Mouse (Mus musculus): ENCODE measurements around the gene Helb. TPM values are rescaled to one million over a fixed set of nuclear protein-coding genes. Genes with fewer than 3 reads are reported as not detected.

Gene Helb
- polyA plus RNA-seq (2012) = 1.0 and 1.5 TPM in 2 replicates

- Histone ChIP-seq H3K4me1 (ENCODE audit: control insufficient read depth) (peaks cover 24% of the 10 kb centered on the region), H3K36me3 (ENCODE audit: control insufficient read depth) (peaks cover 37% of the 10 kb centered on the region), H3K27me3 (ENCODE audit: control insufficient read depth) (no peaks in the 10 kb centered on the region), H3K4me3 (replicated peaks) (peak within 1 kb of the TSS; percentile 68), H3K9me3 (ENCODE audit: control insufficient read depth, low read length) (no peaks in the 10 kb centered on the region)
- TF ChIP-seq TAL1 (IDR thresholded peaks at IDR 0.05; ENCODE audit: low read length) = no peak
- TF ChIP-seq GATA1 (IDR thresholded peaks at IDR 0.05; ENCODE audit: low read length) = no peak
These were observed at the start of gene Helb for GRCm38 (mm10) chr10:120112507-120113396. Gene Helb (minus strand): TSS chr10:120112987.

- TF ChIP-seq GATA1 (IDR thresholded peaks at IDR 0.05; ENCODE audit: low read length) = no peak
- TF ChIP-seq TAL1 (IDR thresholded peaks at IDR 0.05; ENCODE audit: low read length) = no peak
- Histone ChIP-seq H3K36me3 (ENCODE audit: control insufficient read depth) (no peaks in the 10 kb centered on the region), H3K4me3 (replicated peaks) (no peak overlapping the region)
These were observed 47.7 kb upstream of the Helb start for GRCm38 (mm10) chr10:120160533-120160932.

GRCm38 (mm10) chr10:120153911-120154310, 41.1 kb upstream of the Helb start:
- Histone ChIP-seq H3K9me3 (ENCODE audit: control insufficient read depth, low read length) (peaks cover 2% of the 10 kb centered on the region; the same call in 1 of the 2 replicates), H3K36me3 (ENCODE audit: control insufficient read depth) (no peaks in the 10 kb centered on the region), H3K4me1 (ENCODE audit: control insufficient read depth) (no peaks in the 10 kb centered on the region), H3K27me3 (ENCODE audit: control insufficient read depth) (no peaks in the 10 kb centered on the region), H3K4me3 (replicated peaks) (no peak overlapping the region)
- no peak for TF ChIP-seq TAL1 (IDR thresholded peaks at IDR 0.05; ENCODE audit: low read length)
- TF ChIP-seq GATA1 (IDR thresholded peaks at IDR 0.05; ENCODE audit: low read length) = no peak

More at GRCm38 (mm10) chr10:120160533-120160932, 47.7 kb upstream of the Helb start:
- H3K4me1 ChIP-seq (ENCODE audit: control insufficient read depth) = no peaks in the 10 kb centered on the region
- H3K9me3 ChIP-seq (ENCODE audit: control insufficient read depth, low read length) = no peaks in the 10 kb centered on the region
- no peaks in the 10 kb centered on the region for H3K27me3 ChIP-seq (ENCODE audit: control insufficient read depth)

- Histone ChIP-seq H3K36me3 (ENCODE audit: control insufficient read depth) (no peaks in the 10 kb centered on the region), H3K9me3 (ENCODE audit: control insufficient read depth, low read length) (peaks cover 2% of the 10 kb centered on the region; the same call in 1 of the 2 replicates), H3K27me3 (ENCODE audit: control insufficient read depth) (no peaks in the 10 kb centered on the region), H3K4me3 (replicated peaks) (no peak overlapping the region), H3K4me1 (ENCODE audit: control insufficient read depth) (no peaks in the 10 kb centered on the region)
- TF ChIP-seq GATA1 (IDR thresholded peaks at IDR 0.05; ENCODE audit: low read length) = no peak
- TF ChIP-seq TAL1 (IDR thresholded peaks at IDR 0.05; ENCODE audit: low read length) = no peak
These were observed 38.9 kb upstream of the Helb start for GRCm38 (mm10) chr10:120151672-120152071.

- no peaks in the 10 kb centered on the region for H3K4me1 ChIP-seq (ENCODE audit: control insufficient read depth)
- no peaks in the 10 kb centered on the region for H3K36me3 ChIP-seq (ENCODE audit: control insufficient read depth)
- H3K4me3 ChIP-seq (replicated peaks) = no peak overlapping the region
- TF ChIP-seq GATA1 (IDR thresholded peaks at IDR 0.05; ENCODE audit: low read length) = no peak
- no peak for TF ChIP-seq TAL1 (IDR thresholded peaks at IDR 0.05; ENCODE audit: low read length)
- H3K27me3 ChIP-seq (ENCODE audit: control insufficient read depth) = no peaks in the 10 kb centered on the region
- no peaks in the 10 kb centered on the region for H3K9me3 ChIP-seq (ENCODE audit: control insufficient read depth, low read length)
These were observed 28.2 kb upstream of the Helb start for GRCm38 (mm10) chr10:120140916-120141516.

GRCm38 (mm10) chr10:120140193-120140592, 27.4 kb upstream of the Helb start:
- TF ChIP-seq TAL1 (IDR thresholded peaks at IDR 0.05; ENCODE audit: low read length) (no peak), GATA1 (IDR thresholded peaks at IDR 0.05; ENCODE audit: low read length) (no peak)
- no peak overlapping the region for H3K4me3 ChIP-seq (replicated peaks)
- no peaks in the 10 kb centered on the region for H3K27me3 ChIP-seq (ENCODE audit: control insufficient read depth)
- H3K4me1 ChIP-seq (ENCODE audit: control insufficient read depth) = no peaks in the 10 kb centered on the region
- no peaks in the 10 kb centered on the region for H3K36me3 ChIP-seq (ENCODE audit: control insufficient read depth)
- no peaks in the 10 kb centered on the region for H3K9me3 ChIP-seq (ENCODE audit: control insufficient read depth, low read length)

- no peaks in the 10 kb centered on the region for H3K4me1 ChIP-seq (ENCODE audit: control insufficient read depth)
- H3K27me3 ChIP-seq (ENCODE audit: control insufficient read depth) = no peaks in the 10 kb centered on the region
- no peak for TF ChIP-seq TAL1 (IDR thresholded peaks at IDR 0.05; ENCODE audit: low read length)
- TF ChIP-seq GATA1 (IDR thresholded peaks at IDR 0.05; ENCODE audit: low read length) = no peak
- H3K36me3 ChIP-seq (ENCODE audit: control insufficient read depth) = no peaks in the 10 kb centered on the region
- H3K9me3 ChIP-seq (ENCODE audit: control insufficient read depth, low read length) = no peaks in the 10 kb centered on the region
- H3K4me3 ChIP-seq (replicated peaks) = no peak overlapping the region
These were observed 23.3 kb upstream of the Helb start for GRCm38 (mm10) chr10:120136020-120136562.

- Histone ChIP-seq H3K4me1 (ENCODE audit: control insufficient read depth) (no peaks in the 10 kb centered on the region), H3K36me3 (ENCODE audit: control insufficient read depth) (no peaks in the 10 kb centered on the region), H3K27me3 (ENCODE audit: control insufficient read depth) (peaks cover 4% of the 10 kb centered on the region), H3K9me3 (ENCODE audit: control insufficient read depth, low read length) (no peaks in the 10 kb centered on the region), H3K4me3 (replicated peaks) (no peak overlapping the region)
- TF ChIP-seq TAL1 (IDR thresholded peaks at IDR 0.05; ENCODE audit: low read length) (no peak), GATA1 (IDR thresholded peaks at IDR 0.05; ENCODE audit: low read length) (no peak)
These were observed 20.9 kb upstream of the Helb start for GRCm38 (mm10) chr10:120133697-120134096.

- Histone ChIP-seq H3K9me3 (ENCODE audit: control insufficient read depth, low read length) (no peaks in the 10 kb centered on the region), H3K4me1 (ENCODE audit: control insufficient read depth) (no peaks in the 10 kb centered on the region), H3K27me3 (ENCODE audit: control insufficient read depth) (peaks cover 5% of the 10 kb centered on the region), H3K4me3 (replicated peaks) (no peak overlapping the region), H3K36me3 (ENCODE audit: control insufficient read depth) (no peaks in the 10 kb centered on the region)
- TF ChIP-seq TAL1 (IDR thresholded peaks at IDR 0.05; ENCODE audit: low read length) = no peak
- no peak for TF ChIP-seq GATA1 (IDR thresholded peaks at IDR 0.05; ENCODE audit: low read length)
These were observed 17.8 kb upstream of the Helb start for GRCm38 (mm10) chr10:120130621-120131020.

Measured in erythroblast, embryonic 14.5 days (primary cell).